Mouse (Mus musculus): ENCODE data around the gene Sohlh1.

DNA sequence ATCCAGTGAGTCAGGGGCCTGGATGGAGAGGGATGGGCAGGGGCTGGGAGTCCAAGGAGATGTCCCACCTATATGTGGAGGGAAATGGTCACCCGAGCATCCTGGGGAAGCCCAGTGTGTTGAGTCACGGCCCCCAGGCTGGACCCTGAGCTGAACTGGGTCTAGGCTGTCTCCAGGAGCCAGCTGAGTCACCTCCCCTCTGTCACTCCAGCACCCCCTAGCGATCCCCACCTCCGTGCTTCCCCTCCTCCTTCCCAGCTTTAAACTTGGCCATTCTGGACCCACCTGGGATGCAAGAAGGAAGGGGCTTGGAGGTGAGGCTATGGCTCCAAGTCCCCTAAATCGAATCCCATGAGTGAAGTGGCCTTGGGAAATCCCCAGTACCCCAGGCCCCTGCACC is 41.1 kb upstream of the Sohlh1 start:
- TF ChIP-seq CTCF (IDR thresholded peaks at IDR 0.05; ENCODE audit: control insufficient read depth, insufficient read depth, insufficient replicate concordance, low read depth, low read length) (no peak), POLR2A (IDR thresholded peaks at IDR 0.05; ENCODE audit: control insufficient read depth, low read depth, low read length) (no peak)
